Mouse (Mus musculus) gastrocnemius, adult 18-20 months (tissue): Measurements from ENCODE around the gene Dlgap1. TPM values are rescaled to one million over a fixed set of nuclear protein-coding genes. Genes with fewer than 3 reads are reported as not detected.
A peak's percentile ranks its signal among the peaks of the same experiment; 100 is the strongest.

ENCODE experiments used
- DNase-seq: peaks from one replicate; pipeline ENCODE4 v3.0.0; 2021; ENCODE audit warnings: low spot score
- total RNA-seq, 2 experiments: library from RNA; stranded (reverse); gene quantifications; 2 replicates each; pipeline ENCODE4 v1.2.3; 2021

Dlgap1 gene
- total RNA-seq, 2 experiments from 2014 or later, result 0.37 to 0.40 TPM

GRCm38 (mm10) chr17:70614407-70615060, 645.7 kb downstream of the Dlgap1 start:
- no peak for DNase-seq

GRCm38 (mm10) chr17:70622493-70622892, 653.6 kb downstream of the Dlgap1 start:
- DNase-seq, result no peak

- no peak for DNase-seq
Measured at GRCm38 (mm10) chr17:70626396-70626795, 657.5 kb downstream of the Dlgap1 start.

GRCm38 (mm10) chr17:70626925-70627324, 658.1 kb downstream of the Dlgap1 start:
- DNase-seq, result no peak

GRCm38 (mm10) chr17:70629653-70630378, 660.9 kb downstream of the Dlgap1 start:
- DNase-seq, result peak; percentile 8

GRCm38 (mm10) chr17:70633181-70633944, 664.5 kb downstream of the Dlgap1 start:
- peak; percentile 44 for DNase-seq

GRCm38 (mm10) chr17:70643211-70643610, 674.3 kb downstream of the Dlgap1 start:
- no peak for DNase-seq

- DNase-seq, result no peak
Measured at GRCm38 (mm10) chr17:70646641-70647040, 677.8 kb downstream of the Dlgap1 start.

- no peak for DNase-seq
Measured at GRCm38 (mm10) chr17:70661382-70661781, 692.5 kb downstream of the Dlgap1 start.

- DNase-seq, result no peak
Measured at GRCm38 (mm10) chr17:70663992-70664391, 695.1 kb downstream of the Dlgap1 start.

- no peak for DNase-seq
Measured at GRCm38 (mm10) chr17:70664484-70665040, 695.7 kb downstream of the Dlgap1 start.

- DNase-seq, result no peak
Measured at GRCm38 (mm10) chr17:70673985-70674384, 705.1 kb downstream of the Dlgap1 start.

GRCm38 (mm10) chr17:70676522-70676921, 707.6 kb downstream of the Dlgap1 start:
- no peak for DNase-seq

GRCm38 (mm10) chr17:70683561-70684167, 714.8 kb downstream of the Dlgap1 start:
- DNase-seq, result peak; percentile 45

- DNase-seq, result no peak
Measured at GRCm38 (mm10) chr17:70690174-70690573, 721.3 kb downstream of the Dlgap1 start.

- no peak for DNase-seq
Measured at GRCm38 (mm10) chr17:70690598-70690997, 721.7 kb downstream of the Dlgap1 start.

- peak; percentile 77 for DNase-seq
Measured at GRCm38 (mm10) chr17:70706976-70707818, 738.3 kb downstream of the Dlgap1 start.

- DNase-seq, result no peak
Measured at GRCm38 (mm10) chr17:70707819-70708140, 738.9 kb downstream of the Dlgap1 start.

- DNase-seq, result no peak
Measured at GRCm38 (mm10) chr17:70709545-70709944, 740.7 kb downstream of the Dlgap1 start.

GRCm38 (mm10) chr17:70713470-70713869, 744.6 kb downstream of the Dlgap1 start:
- no peak for DNase-seq
